Mouse (Mus musculus) c-Kit-positive CD71-negative TER-119-negative erythroid progenitor cells, embryonic 14.5 days (primary cell): ENCODE results near the gene Map3k14.

Source experiments
- DNase-seq: peaks from one replicate; pipeline ENCODE4 v3.0.0-alpha.2; 2013; ENCODE audit warnings: low read depth

Map3k14 gene

GRCm38 (mm10) chr11:103208458-103208857 lies 58.8 kb downstream of the Map3k14 start, which contains the start of gene 1700023F06Rik:
1700023F06Rik (minus strand) TSS chr11:103208558.
- no peak for DNase-seq

GRCm38 (mm10) chr11:103206203-103206602 lies 61.1 kb downstream of the Map3k14 start:
- no peak for DNase-seq

- DNase-seq = no peak
Measured at GRCm38 (mm10) chr11:103202376-103202775, 64.9 kb downstream of the Map3k14 start.

GRCm38 (mm10) chr11:103201664-103202063 lies 65.6 kb downstream of the Map3k14 start:
- DNase-seq = no peak

GRCm38 (mm10) chr11:103198911-103199803 lies 68.1 kb downstream of the Map3k14 start:
- DNase-seq = no peak

- no peak for DNase-seq
Measured at GRCm38 (mm10) chr11:103198339-103198738, 68.9 kb downstream of the Map3k14 start.

- no peak for DNase-seq
Measured at GRCm38 (mm10) chr11:103197340-103197739, 69.9 kb downstream of the Map3k14 start.

GRCm38 (mm10) chr11:103195656-103196055 lies 71.6 kb downstream of the Map3k14 start:
- no peak for DNase-seq

- no peak for DNase-seq
Measured at GRCm38 (mm10) chr11:103195236-103195635, 72.0 kb downstream of the Map3k14 start.

- no peak for DNase-seq
Measured at GRCm38 (mm10) chr11:103193825-103194168, 73.5 kb downstream of the Map3k14 start.

- DNase-seq = no peak
Measured at GRCm38 (mm10) chr11:103192956-103193824, 74.1 kb downstream of the Map3k14 start.

- DNase-seq = no peak
Measured at GRCm38 (mm10) chr11:103192230-103192955, 74.9 kb downstream of the Map3k14 start.

- DNase-seq = no peak
Measured at GRCm38 (mm10) chr11:103184891-103185290, 82.4 kb downstream of the Map3k14 start.

GRCm38 (mm10) chr11:103181911-103182310 lies 85.4 kb downstream of the Map3k14 start:
- no peak for DNase-seq

GRCm38 (mm10) chr11:103181349-103181748 lies 85.9 kb downstream of the Map3k14 start:
- no peak for DNase-seq

- no peak for DNase-seq
Measured at GRCm38 (mm10) chr11:103180426-103180825, 86.8 kb downstream of the Map3k14 start.

GRCm38 (mm10) chr11:103178748-103179147 lies 88.5 kb downstream of the Map3k14 start:
- no peak for DNase-seq

- DNase-seq = peak; percentile 68
Measured at GRCm38 (mm10) chr11:103177815-103178485, 89.3 kb downstream of the Map3k14 start.

GRCm38 (mm10) chr11:103177216-103177615 lies 90.1 kb downstream of the Map3k14 start:
- no peak for DNase-seq

- DNase-seq = no peak
Measured at GRCm38 (mm10) chr11:103176510-103176909, 90.8 kb downstream of the Map3k14 start.

- no peak for DNase-seq
Measured at GRCm38 (mm10) chr11:103175688-103176442, 91.4 kb downstream of the Map3k14 start.
